Mouse (Mus musculus) gastrocnemius, postnatal 36 days (tissue): ENCODE data around the gene Pptc7. TPM values are rescaled to one million over a fixed set of nuclear protein-coding genes. Genes with fewer than 3 reads are reported as not detected.
A peak's percentile ranks its signal among the peaks of the same experiment; 100 is the strongest.

Experiments used
- DNase-seq, 2 experiments: peaks; one replicate each; pipeline ENCODE4 v3.0.0; 2022
- intact Hi-C: fragments of 180-260 bp; cut with DNase I; formaldehyde crosslinking; loops from one replicate; pipeline ENCODE4 v1.15.1; 2025
- total RNA-seq, 2 experiments: library from RNA; stranded (reverse); gene quantifications; 2 replicates each; pipeline ENCODE4 v1.2.3; 2021

Gene Pptc7
- total RNA-seq, 2 experiments from 2014 or later = 93.8 to 103 TPM

DNA sequence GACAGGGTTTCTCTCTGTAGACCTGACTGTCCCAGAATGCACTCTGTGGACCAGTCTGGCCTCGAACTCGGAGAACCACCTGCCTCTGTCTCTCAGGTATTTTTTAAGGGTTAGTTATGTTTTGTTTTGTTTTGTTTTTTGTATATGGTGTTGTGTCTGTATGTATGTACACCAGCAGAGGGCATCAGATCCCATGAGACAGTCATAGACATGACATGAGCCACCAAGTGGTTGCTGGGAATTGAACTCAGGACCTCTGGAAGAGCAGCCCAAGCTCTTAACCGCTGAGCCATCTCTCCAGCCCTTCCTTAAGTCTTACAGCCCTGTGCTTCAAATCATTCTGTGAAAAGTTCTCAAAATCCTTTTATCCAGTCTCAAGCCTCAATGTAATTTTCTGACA is 19.0 kb upstream of the Pptc7 start:
- intact Hi-C loops = loop anchor here (5.0 kb wide), 1 partner anchor 127 kb away; the partner anchor contains the start of gene Arpc3
- DNase-seq = no peak

DNA sequence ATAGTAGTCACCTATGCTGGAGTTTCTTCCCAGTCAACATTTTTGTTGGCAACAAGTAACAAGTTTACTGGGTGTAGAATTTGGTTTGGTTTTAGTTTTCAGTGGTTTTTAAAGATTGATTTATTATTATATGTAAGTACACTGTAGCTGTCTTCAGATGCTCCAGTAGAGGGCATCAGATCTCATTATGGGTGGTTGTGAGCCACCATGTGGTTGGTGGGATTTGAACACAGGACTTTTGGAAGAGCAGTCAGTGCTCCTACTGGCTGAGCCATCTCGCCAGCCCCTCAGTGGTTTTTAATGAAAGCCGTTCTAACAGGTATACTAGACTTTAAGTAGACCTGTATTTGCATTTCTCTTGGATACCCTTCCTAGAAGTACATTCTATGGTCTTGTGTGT is 18.2 kb upstream of the Pptc7 start:
- intact Hi-C loops = loop anchor here (5.0 kb wide), 1 partner anchor 126 kb away; the partner anchor contains the start of gene Arpc3
- no peak for DNase-seq

- no peak for DNase-seq
- intact Hi-C loops = loop anchor here (5.0 kb wide), 1 partner anchor 125 kb away; the partner anchor contains the start of gene Arpc3
Observed at GRCm38 (mm10) chr5:122267136-122267535, 17.0 kb upstream of the Pptc7 start.

GRCm38 (mm10) chr5:122267899-122268298 is 16.3 kb upstream of the Pptc7 start:
- DNase-seq = peak; percentile 50 to 72
- intact Hi-C loops = loop anchor here (1.0 to 5.0 kb wide), 2 partner anchors 76 to 124 kb away; partner anchors contain the start of gene Arpc3

GRCm38 (mm10) chr5:122268858-122269604 is 15.1 kb upstream of the Pptc7 start:
- intact Hi-C loops = loop anchor here (1.0 to 5.0 kb wide), 2 partner anchors 75 to 123 kb away; partner anchors contain the start of gene Arpc3

DNA sequence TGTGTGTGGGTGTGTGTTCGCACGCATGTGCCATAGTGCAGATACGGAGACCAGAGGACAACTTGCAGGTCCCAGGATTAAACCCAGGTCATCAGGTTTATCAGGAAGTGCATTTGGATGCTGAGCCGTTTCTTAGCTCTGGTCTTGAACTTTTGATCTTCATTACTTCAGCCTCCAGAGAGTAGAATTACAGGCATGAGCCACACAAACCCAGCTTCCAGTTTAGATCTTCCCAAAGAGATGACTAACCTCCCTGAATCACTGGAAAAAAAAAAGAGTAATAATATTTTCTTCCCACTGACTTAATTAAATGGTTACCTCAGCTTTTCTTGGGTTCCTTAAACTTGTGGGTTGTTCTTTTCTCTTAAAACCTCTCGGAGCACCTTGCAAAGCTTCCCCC is 11.3 kb upstream of the Pptc7 start:
- no peak for DNase-seq
- intact Hi-C loops = no loop called here

More at GRCm38 (mm10) chr5:122268858-122269604, 15.1 kb upstream of the Pptc7 start:
- no peak for DNase-seq

DNA sequence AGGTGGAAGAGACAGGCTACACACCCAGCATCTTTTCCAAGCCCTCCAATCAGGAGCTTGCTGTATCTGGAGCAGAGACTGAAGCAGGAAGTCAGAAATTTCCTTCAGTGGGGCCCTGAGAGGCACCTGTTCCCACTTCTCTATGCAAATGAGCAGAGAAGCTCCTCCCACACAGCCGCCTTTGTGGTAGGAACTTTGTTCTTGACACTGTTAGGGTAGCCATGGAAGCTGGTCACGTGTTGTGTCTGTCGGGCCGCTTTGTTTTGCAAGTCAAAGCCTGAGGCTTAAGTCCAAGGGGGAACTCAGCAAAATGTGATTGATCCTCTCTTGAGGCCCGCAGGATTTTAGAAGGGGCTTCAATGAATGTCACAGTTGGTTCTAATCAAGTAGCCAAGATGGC is 9.4 kb upstream of the Pptc7 start:
- intact Hi-C loops = no loop called here
- DNase-seq = no peak

DNA sequence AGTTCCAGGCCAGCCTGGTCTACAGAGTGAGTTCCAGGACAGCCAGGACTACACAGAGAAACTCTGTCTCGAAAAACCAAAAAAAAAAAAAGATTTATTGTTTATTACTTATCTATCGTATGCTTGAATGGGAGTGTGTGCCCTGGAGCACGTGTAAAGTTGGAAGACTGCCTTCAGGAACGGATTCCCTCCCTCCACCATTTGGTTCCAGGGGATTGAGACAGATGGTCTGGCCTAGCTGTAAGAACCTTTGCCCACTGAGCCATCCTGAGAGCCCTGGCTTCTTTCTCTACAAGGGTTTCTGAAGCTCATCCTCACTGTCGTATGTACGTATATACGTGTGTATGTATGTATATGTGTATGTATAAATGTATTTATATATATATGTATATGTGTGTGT is 5.2 kb upstream of the Pptc7 start:
- DNase-seq = no peak
- intact Hi-C loops = no loop called here

DNA sequence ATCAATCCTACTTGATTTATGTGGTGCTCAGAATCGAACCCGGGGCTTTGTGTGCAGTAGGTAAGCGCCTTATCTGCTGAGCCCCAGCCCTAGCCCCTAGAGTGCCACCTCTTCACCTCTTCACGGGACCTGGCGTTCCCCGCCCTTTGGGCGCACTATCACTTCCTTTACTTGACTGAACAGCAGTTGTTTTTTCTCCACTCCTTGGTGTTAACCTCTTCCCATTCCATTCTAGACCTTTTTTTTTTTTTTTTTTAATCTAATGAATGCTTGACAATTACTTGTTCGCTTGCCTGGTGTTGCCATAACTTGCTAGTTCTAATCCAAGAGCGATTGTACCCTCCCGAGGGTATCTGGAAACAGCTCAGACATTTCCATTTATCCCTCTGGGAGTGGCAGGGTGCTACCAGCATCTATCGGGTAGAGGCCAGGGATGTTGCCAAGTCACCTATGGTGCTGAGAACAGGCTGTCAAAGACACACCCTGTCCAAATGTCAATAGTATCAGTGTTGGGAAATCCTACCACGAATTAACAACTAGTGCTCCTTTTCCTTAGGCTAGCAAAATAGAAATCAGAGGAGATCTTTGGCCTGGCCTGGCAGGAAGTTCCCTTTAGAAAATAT is 4.3 kb upstream of the Pptc7 start:
- intact Hi-C loops = no loop called here
- no peak for DNase-seq

- no peak for DNase-seq
- intact Hi-C loops = no loop called here
Observed at GRCm38 (mm10) chr5:122280422-122280826, 3.7 kb upstream of the Pptc7 start.

DNA sequence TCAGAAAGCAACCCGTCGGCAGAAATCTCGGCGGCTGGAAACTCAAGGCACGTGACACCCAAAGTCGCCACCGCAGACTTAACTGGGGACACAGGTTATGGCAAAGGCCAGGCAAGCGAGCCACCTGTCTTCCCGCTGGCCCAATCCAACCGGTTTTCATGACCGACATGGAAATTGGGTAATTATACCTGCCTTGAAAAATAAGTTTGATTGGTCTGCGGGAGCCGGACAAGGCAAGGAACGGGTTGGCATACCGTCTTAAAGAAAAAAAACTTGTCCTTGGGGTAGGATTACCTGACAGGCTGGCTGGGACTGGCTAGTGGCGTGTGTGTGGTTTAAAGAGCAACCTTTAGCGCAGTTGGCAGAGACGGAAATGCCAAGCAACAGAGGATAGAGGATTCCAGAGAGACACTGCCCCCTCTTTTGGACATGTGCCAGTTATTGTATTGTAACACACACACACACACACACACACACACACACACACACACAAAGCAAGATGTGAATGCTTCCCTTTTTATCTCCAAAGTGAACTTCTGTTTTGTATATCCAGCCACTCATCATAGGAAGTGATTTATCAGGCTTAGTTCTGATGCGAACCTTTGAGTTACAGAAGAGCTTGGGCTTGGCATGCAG is 3.2 kb upstream of the Pptc7 start:
- DNase-seq = peak in 1 of 2 experiments; percentile 54
- intact Hi-C loops = no loop called here

DNA sequence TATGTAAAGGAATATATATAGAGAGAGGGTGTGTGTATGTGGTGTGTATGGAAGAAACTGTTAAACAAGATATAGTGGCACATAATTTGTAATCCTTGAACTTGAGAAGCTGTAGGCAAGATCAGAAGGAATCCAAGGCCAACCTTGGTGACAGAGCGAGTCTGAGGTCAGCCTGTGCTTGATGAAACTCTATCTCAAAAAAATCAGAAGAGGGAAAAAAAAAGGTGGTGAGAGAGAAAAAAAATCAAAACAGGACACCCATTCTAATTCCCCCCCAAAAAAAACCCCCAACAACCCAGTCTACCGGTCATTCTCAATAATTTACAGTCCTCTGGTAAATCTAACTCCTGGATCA is 360 bp upstream of the Pptc7 start:
- DNase-seq = no peak
- intact Hi-C loops = no loop called here

DNA sequence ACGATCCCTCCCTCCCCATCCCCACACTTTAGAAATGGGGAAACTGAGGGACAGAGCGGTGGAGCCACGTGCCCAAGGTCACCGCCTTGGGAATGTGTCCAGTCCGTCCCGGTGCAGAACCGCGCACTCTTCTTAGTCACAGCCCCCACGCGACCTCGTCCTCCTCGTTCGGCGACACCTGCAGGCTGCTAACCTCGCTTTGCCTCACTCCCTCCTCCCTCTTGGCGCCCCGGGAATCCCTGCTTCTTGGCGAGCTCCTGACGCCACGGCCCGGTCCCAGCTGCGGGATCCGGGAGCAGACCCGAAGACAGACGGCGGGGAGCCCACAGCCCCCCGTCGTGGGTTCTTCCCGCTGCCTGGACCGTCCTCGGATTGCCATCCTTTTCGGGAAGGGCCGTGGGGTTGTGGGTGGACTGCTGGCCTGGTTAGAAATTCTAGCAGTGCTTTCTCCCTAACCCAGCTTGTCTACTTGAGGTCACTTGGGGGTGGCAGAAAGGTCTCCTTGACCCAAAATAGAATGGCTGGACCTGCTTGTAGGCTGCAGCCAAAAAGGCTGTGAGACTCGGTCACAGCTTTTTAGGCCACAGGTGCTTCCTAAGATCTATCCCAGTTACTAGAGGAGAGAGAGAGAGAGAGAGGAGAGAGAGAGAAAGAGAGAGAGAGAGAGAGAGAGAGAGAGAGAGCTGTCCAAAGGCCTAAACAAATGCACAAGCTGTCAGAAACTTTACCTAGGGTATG is 1.0 kb downstream of the Pptc7 start:
- intact Hi-C loops = no loop called here

DNA sequence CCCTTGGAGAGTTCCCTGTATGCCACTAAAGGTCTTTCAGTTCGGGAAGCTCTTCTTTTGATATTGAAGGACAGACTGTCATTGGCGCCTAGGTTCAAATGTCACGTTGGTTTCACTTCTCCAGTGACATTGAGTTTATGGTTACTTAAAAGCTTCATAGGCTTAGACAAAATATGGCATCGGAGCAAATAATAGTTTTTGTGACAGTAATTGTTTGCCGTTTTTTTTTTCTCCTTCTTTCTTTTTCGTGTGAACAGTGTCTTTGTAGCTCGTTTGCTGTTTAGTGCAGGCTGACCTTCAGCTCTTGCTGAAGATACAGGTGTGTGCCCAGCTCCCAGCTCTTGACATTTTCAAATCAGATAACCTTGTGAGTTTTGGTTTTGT is 1.6 kb downstream of the Pptc7 start:
- intact Hi-C loops = no loop called here
- no peak for DNase-seq

More for the DNA sequence above, 1.0 kb downstream of the Pptc7 start:
- peak; percentile 50 to 52 for DNase-seq

DNA sequence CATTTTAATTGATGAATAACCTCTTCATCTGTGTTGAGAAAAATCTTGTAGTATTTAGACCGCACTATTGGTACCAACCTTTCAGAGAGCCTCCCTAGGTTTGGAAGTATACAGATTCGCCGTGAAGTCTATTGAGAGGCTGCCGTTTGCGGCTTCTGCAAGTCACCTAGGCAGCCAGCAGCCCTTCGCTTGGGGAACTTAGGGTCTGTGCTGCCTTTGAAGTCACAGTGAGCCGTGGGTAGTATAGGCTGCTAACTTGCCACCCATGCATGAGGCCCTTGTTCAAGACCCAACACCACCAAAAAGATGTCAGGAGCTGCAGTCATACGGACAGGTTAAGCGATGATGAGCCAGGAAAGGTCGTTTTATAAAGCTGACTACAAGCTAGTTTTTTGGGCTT is 2.0 kb downstream of the Pptc7 start:
- intact Hi-C loops = no loop called here
- DNase-seq = no peak

DNA sequence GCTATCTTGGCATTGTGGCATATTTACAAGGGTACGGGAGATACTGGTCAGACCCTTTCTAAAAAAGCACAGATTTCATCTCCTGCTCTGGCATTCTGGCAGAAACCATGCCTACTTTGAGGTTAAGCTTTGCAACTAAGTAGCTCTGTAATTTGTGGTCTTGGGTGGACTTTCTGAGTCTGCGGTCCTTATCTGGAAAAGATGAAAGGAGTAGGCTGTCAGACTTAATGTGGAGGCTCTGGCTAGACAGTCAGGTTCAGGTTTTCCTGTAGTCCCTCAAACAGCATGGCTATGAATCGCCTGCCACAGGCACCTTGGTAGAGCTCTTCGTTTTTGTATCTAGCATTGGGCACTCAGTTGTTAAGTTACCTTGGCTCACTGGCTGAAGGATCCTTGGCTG is 2.9 kb downstream of the Pptc7 start:
- intact Hi-C loops = no loop called here
- DNase-seq = no peak

DNA sequence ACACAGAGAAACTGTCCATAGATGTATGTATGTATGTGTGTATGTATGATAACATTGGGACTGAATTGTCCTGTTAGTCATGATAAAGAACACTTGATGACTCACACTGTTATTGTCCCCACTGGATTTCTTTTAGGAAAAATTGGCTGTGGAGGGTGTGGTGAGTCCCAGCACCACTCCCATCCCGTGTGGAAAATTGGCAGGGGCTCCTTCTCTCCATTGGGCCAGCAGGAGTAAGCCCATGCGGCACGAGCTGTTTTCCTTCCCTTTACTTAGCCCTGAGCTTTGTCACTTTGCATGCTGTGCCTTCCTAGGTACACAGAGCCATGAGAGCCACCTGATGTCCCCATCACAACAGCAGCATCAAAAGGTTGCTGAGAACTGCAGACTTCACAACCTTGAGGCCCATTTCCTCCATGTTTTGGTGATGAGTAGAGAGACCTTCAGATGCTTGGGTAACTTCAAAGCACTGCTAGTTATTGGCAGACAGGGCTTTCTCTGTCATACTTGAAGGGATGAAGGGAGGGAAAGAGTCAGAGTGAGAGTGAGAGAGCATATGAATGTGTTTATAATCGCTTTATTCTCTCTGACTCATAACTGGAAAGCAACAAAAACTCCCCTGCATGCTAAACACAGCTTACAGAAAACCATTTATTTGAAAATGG is 4.1 kb downstream of the Pptc7 start:
- DNase-seq = no peak
- intact Hi-C loops = no loop called here

- DNase-seq = no peak
- intact Hi-C loops = no loop called here
Observed at GRCm38 (mm10) chr5:122291149-122291548, 7.0 kb downstream of the Pptc7 start.

DNA sequence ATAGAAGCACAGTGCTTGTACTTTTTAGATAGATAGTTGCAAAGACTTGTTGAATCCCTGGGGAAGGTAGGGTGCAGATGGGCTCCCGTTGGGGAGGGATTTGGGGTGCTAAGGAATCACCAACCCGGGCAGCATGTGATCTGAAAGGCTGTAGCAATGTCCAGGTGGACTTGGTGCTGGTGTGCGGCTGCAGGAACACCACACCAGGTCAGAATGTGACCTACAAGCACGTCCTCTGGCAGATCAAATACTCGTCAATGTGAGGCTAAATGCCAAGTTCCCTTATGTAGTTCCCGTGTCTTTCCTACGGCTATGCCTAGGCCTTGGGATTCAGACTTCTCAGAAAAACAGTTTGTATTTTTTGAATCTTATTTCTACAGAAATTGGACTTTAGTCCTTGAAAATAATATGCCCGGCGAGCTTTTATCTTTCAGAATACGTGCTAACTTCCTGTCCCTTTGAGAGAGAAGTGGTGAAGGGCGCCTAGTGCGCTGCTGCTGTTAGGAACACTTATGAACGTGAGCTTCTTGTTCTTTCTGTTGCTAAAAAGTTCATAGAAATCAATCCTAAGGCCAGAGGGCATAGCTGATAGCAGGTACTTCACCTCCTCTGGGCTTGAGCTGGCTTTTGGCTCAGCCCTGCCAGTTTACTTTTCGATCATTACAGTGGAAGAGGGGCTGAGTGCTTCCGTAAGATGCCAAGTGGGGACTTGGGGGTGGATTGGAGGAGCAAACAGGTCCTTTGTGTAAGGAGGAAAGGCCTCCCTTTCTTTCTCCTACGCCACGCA is 7.6 kb downstream of the Pptc7 start:
- intact Hi-C loops = no loop called here
- DNase-seq = no peak
